Mouse (Mus musculus): ENCODE data around the gene Ccl26. TPM values are rescaled to one million over a fixed set of nuclear protein-coding genes. Genes with fewer than 3 reads are reported as not detected.

The Ccl26 gene
- polyA plus RNA-seq, 1 experiment from 2014 or later = not detected

- H3K27ac ChIP-seq (ENCODE audit: low read depth, low read length) = no peak overlapping the region
- no peaks in the 10 kb centered on the region for H3K4me1 ChIP-seq (replicated peaks; ENCODE audit: control insufficient read depth, insufficient read depth, low read length)
- DNase-seq (ENCODE audit: low spot score) = no peak
- H3K36me3 ChIP-seq (ENCODE audit: control insufficient read depth, insufficient read depth, low read length) = no peaks in the 10 kb centered on the region
- H3K9ac ChIP-seq (ENCODE audit: low read depth, low read length) = no peak overlapping the region
- no peak overlapping the region for H3K4me3 ChIP-seq (ENCODE audit: low read depth, low read length)
- no peak for ATAC-seq (ENCODE audit: low FRiP score)
- H3K27me3 ChIP-seq (ENCODE audit: control insufficient read depth, insufficient read depth, low read length) = no peaks in the 10 kb centered on the region
- H3K9me3 ChIP-seq (ENCODE audit: control insufficient read depth, low read length) = no peaks in the 10 kb centered on the region
- no peak overlapping the region for H3K4me2 ChIP-seq (replicated peaks; ENCODE audit: low read depth, low read length)
- 88% methylated on average over 11 of the region's 11 CpGs for WGBS
These were observed 32.0 kb downstream of the Ccl26 start for GRCm38 (mm10) chr5:135531306-135531845.

- no peaks in the 10 kb centered on the region for H3K36me3 ChIP-seq (ENCODE audit: control insufficient read depth, insufficient read depth, low read length)
- DNase-seq (ENCODE audit: low spot score) (no peak), ATAC-seq (ENCODE audit: low FRiP score) (no peak)
- H3K9me3 ChIP-seq (ENCODE audit: control insufficient read depth, low read length) = no peaks in the 10 kb centered on the region
- no peaks in the 10 kb centered on the region for H3K27me3 ChIP-seq (ENCODE audit: control insufficient read depth, insufficient read depth, low read length)
- no peaks in the 10 kb centered on the region for H3K4me1 ChIP-seq (replicated peaks; ENCODE audit: control insufficient read depth, insufficient read depth, low read length)
- H3K9ac ChIP-seq (ENCODE audit: low read depth, low read length) = no peak overlapping the region
- 91% methylated on average over 2 of the region's 2 CpGs for WGBS
- H3K27ac ChIP-seq (ENCODE audit: low read depth, low read length) = no peak overlapping the region
- H3K4me3 ChIP-seq (ENCODE audit: low read depth, low read length) = no peak overlapping the region
- no peak overlapping the region for H3K4me2 ChIP-seq (replicated peaks; ENCODE audit: low read depth, low read length)
These were observed 33.4 kb downstream of the Ccl26 start for GRCm38 (mm10) chr5:135529964-135530363.

GRCm38 (mm10) chr5:135529310-135529709, 34.1 kb downstream of the Ccl26 start:
- H3K9ac ChIP-seq (ENCODE audit: low read depth, low read length) = no peak overlapping the region
- no peaks in the 10 kb centered on the region for H3K9me3 ChIP-seq (ENCODE audit: control insufficient read depth, low read length)
- no peaks in the 10 kb centered on the region for H3K4me1 ChIP-seq (replicated peaks; ENCODE audit: control insufficient read depth, insufficient read depth, low read length)
- no peak overlapping the region for H3K4me3 ChIP-seq (ENCODE audit: low read depth, low read length)
- H3K4me2 ChIP-seq (replicated peaks; ENCODE audit: low read depth, low read length) = no peak overlapping the region
- 70% methylated on average over 3 of the region's 3 CpGs for WGBS
- H3K27ac ChIP-seq (ENCODE audit: low read depth, low read length) = no peak overlapping the region
- H3K36me3 ChIP-seq (ENCODE audit: control insufficient read depth, insufficient read depth, low read length) = no peaks in the 10 kb centered on the region
- ATAC-seq (ENCODE audit: low FRiP score) (no peak), DNase-seq (ENCODE audit: low spot score) (peak; percentile 19)
- H3K27me3 ChIP-seq (ENCODE audit: control insufficient read depth, insufficient read depth, low read length) = no peaks in the 10 kb centered on the region

- H3K9ac ChIP-seq (ENCODE audit: low read depth, low read length) = no peak overlapping the region
- 39% methylated on average over 7 of the region's 7 CpGs for WGBS
- H3K4me2 ChIP-seq (replicated peaks; ENCODE audit: low read depth, low read length) = no peak overlapping the region
- ATAC-seq (ENCODE audit: low FRiP score) (no peak), DNase-seq (ENCODE audit: low spot score) (no peak)
- no peaks in the 10 kb centered on the region for H3K9me3 ChIP-seq (ENCODE audit: control insufficient read depth, low read length)
- H3K4me1 ChIP-seq (replicated peaks; ENCODE audit: control insufficient read depth, insufficient read depth, low read length) = no peaks in the 10 kb centered on the region
- H3K4me3 ChIP-seq (ENCODE audit: low read depth, low read length) = no peak overlapping the region
- H3K27ac ChIP-seq (ENCODE audit: low read depth, low read length) = no peak overlapping the region
- H3K27me3 ChIP-seq (ENCODE audit: control insufficient read depth, insufficient read depth, low read length) = no peaks in the 10 kb centered on the region
- H3K36me3 ChIP-seq (ENCODE audit: control insufficient read depth, insufficient read depth, low read length) = no peaks in the 10 kb centered on the region
These were observed 35.4 kb downstream of the Ccl26 start for GRCm38 (mm10) chr5:135527986-135528385.

- 79% methylated on average over 11 of the region's 11 CpGs for WGBS
- no peak overlapping the region for H3K4me3 ChIP-seq (ENCODE audit: low read depth, low read length)
- no peak overlapping the region for H3K9ac ChIP-seq (ENCODE audit: low read depth, low read length)
- no peaks in the 10 kb centered on the region for H3K27me3 ChIP-seq (ENCODE audit: control insufficient read depth, insufficient read depth, low read length)
- H3K9me3 ChIP-seq (ENCODE audit: control insufficient read depth, low read length) = no peaks in the 10 kb centered on the region
- H3K4me1 ChIP-seq (replicated peaks; ENCODE audit: control insufficient read depth, insufficient read depth, low read length) = no peaks in the 10 kb centered on the region
- no peak for DNase-seq (ENCODE audit: low spot score)
- no peak overlapping the region for H3K4me2 ChIP-seq (replicated peaks; ENCODE audit: low read depth, low read length)
- no peak overlapping the region for H3K27ac ChIP-seq (ENCODE audit: low read depth, low read length)
- ATAC-seq (ENCODE audit: low FRiP score) = no peak
- H3K36me3 ChIP-seq (ENCODE audit: control insufficient read depth, insufficient read depth, low read length) = no peaks in the 10 kb centered on the region
These were observed 38.5 kb downstream of the Ccl26 start for GRCm38 (mm10) chr5:135524660-135525560.

- Histone ChIP-seq H3K9ac (ENCODE audit: low read depth, low read length) (no peak overlapping the region), H3K36me3 (ENCODE audit: control insufficient read depth, insufficient read depth, low read length) (no peaks in the 10 kb centered on the region), H3K4me3 (ENCODE audit: low read depth, low read length) (no peak overlapping the region), H3K4me2 (replicated peaks; ENCODE audit: low read depth, low read length) (no peak overlapping the region), H3K4me1 (replicated peaks; ENCODE audit: control insufficient read depth, insufficient read depth, low read length) (no peaks in the 10 kb centered on the region), H3K27ac (ENCODE audit: low read depth, low read length) (no peak overlapping the region), H3K9me3 (ENCODE audit: control insufficient read depth, low read length) (no peaks in the 10 kb centered on the region), H3K27me3 (ENCODE audit: control insufficient read depth, insufficient read depth, low read length) (no peaks in the 10 kb centered on the region)
- WGBS = 94% methylated on average over 2 of the region's 2 CpGs
- ATAC-seq (ENCODE audit: low FRiP score) (no peak), DNase-seq (ENCODE audit: low spot score) (no peak)
These were observed 39.3 kb downstream of the Ccl26 start for GRCm38 (mm10) chr5:135524087-135524486.

- ATAC-seq (ENCODE audit: low FRiP score) (no peak), DNase-seq (ENCODE audit: low spot score) (no peak)
- H3K4me3 ChIP-seq (ENCODE audit: low read depth, low read length) = no peak overlapping the region
- H3K27me3 ChIP-seq (ENCODE audit: control insufficient read depth, insufficient read depth, low read length) = no peaks in the 10 kb centered on the region
- H3K4me2 ChIP-seq (replicated peaks; ENCODE audit: low read depth, low read length) = no peak overlapping the region
- no peaks in the 10 kb centered on the region for H3K9me3 ChIP-seq (ENCODE audit: control insufficient read depth, low read length)
- H3K36me3 ChIP-seq (ENCODE audit: control insufficient read depth, insufficient read depth, low read length) = no peaks in the 10 kb centered on the region
- WGBS = 86% methylated on average over 9 of the region's 9 CpGs
- no peak overlapping the region for H3K9ac ChIP-seq (ENCODE audit: low read depth, low read length)
- H3K4me1 ChIP-seq (replicated peaks; ENCODE audit: control insufficient read depth, insufficient read depth, low read length) = no peaks in the 10 kb centered on the region
- no peak overlapping the region for H3K27ac ChIP-seq (ENCODE audit: low read depth, low read length)
These were observed 41.2 kb downstream of the Ccl26 start for GRCm38 (mm10) chr5:135522111-135522722.

GRCm38 (mm10) chr5:135517348-135517883, 46.0 kb downstream of the Ccl26 start:
- no peak overlapping the region for H3K9ac ChIP-seq (ENCODE audit: low read depth, low read length)
- 94% methylated on average over 5 of the region's 5 CpGs for WGBS
- DNase-seq (ENCODE audit: low spot score) = no peak

More at GRCm38 (mm10) chr5:135517348-135517883, 46.0 kb downstream of the Ccl26 start:
- Histone ChIP-seq H3K27ac (ENCODE audit: low read depth, low read length) (no peak overlapping the region), H3K27me3 (ENCODE audit: control insufficient read depth, insufficient read depth, low read length) (no peaks in the 10 kb centered on the region), H3K4me1 (replicated peaks; ENCODE audit: control insufficient read depth, insufficient read depth, low read length) (no peaks in the 10 kb centered on the region), H3K9me3 (ENCODE audit: control insufficient read depth, low read length) (0 out of 2 replicates have a peak, but pooled peaks cover 2% of the 10 kb centered on the region), H3K4me2 (replicated peaks; ENCODE audit: low read depth, low read length) (no peak overlapping the region), H3K36me3 (ENCODE audit: control insufficient read depth, insufficient read depth, low read length) (no peaks in the 10 kb centered on the region), H3K4me3 (ENCODE audit: low read depth, low read length) (no peak overlapping the region)
- ATAC-seq (ENCODE audit: low FRiP score) = no peak

All from hindbrain, embryonic 11.5 days (tissue).